Mouse (Mus musculus) hindbrain, embryonic 11.5 days (tissue): ENCODE measurements around the gene Wt1. TPM values are rescaled to one million over a fixed set of nuclear protein-coding genes. Genes with fewer than 3 reads are reported as not detected.

Source experiments
- ATAC-seq: fragments of 200-750 bp; cut with Nextera tagmentation; 2 replicates; pipeline ENCODE4 v1.8.0; 2017; ENCODE audit warnings: mild to moderate bottlenecking, moderate TSS enrichment, moderate library complexity; ENCODE audit not compliant: low FRiP score
- DNase-seq: peaks from one replicate; pipeline ENCODE4 v3.0.0-alpha.2; 2015; ENCODE audit warnings: low spot score
- H3K27ac ChIP-seq: fragments of 300-500 bp; sonication (generic); 2 replicates; pipeline ENCODE4 v1.5.1; 2014; ENCODE audit warnings: mild to moderate bottlenecking, low read depth, low read length
- H3K27me3 ChIP-seq: fragments of 300-500 bp; sonication (generic); 2 replicates; pipeline ENCODE4 v1.6.1; 2014; ENCODE audit warnings: mild to moderate bottlenecking, low read length, moderate library complexity, mixed read lengths; ENCODE audit not compliant: control insufficient read depth, insufficient read depth
- H3K36me3 ChIP-seq: fragments of 300-500 bp; sonication (generic); 2 replicates; pipeline ENCODE4 v1.6.1; 2014; ENCODE audit warnings: mild to moderate bottlenecking, low read length, moderate library complexity, mixed read lengths; ENCODE audit not compliant: control insufficient read depth, insufficient read depth
- H3K4me1 ChIP-seq: fragments of 300-500 bp; sonication (generic); replicated peaks from 2 replicates; pipeline ENCODE4 v1.6.1; 2014; ENCODE audit warnings: low read length, mixed read lengths; ENCODE audit not compliant: control insufficient read depth, insufficient read depth
- H3K4me2 ChIP-seq: fragments of 300-500 bp; sonication (generic); replicated peaks from 2 replicates; pipeline ENCODE4 v1.6.1; 2014; ENCODE audit warnings: mild to moderate bottlenecking, low read depth, low read length
- H3K4me3 ChIP-seq: fragments of 300-500 bp; sonication (generic); 2 replicates; pipeline ENCODE4 v1.5.1; 2014; ENCODE audit warnings: low read depth, low read length
- H3K9ac ChIP-seq: fragments of 300-500 bp; sonication (generic); 2 replicates; pipeline ENCODE4 v1.6.1; 2014; ENCODE audit warnings: low read depth, low read length
- H3K9me3 ChIP-seq: fragments of 300-500 bp; sonication (generic); 2 replicates; pipeline ENCODE4 v1.6.1; 2016; ENCODE audit warnings: low read length; ENCODE audit not compliant: control insufficient read depth
- WGBS: fragments of 180-500 bp; shearing (Covaris S2); extraction: QIAGEN DNeasy Blood & Tissue Kit; methylation state at CpG from one replicate; pipeline ENCODE4 v1.1.7; 2014; 5-methylcytosine and 5-hydroxymethylcytosine counted together
- polyA plus RNA-seq: library from polyadenylated mRNA; unstranded; fragments of >200 nt; fragmentation: Nextera tagmentation; extraction: Ambion mirVana; gene quantifications from 2 replicates; pipeline ENCODE4 v1.2.1, GENCODE M21; 2014

The Wt1 gene
- polyA plus RNA-seq, 1 experiment from 2014 or later = 0.52 TPM

DNA sequence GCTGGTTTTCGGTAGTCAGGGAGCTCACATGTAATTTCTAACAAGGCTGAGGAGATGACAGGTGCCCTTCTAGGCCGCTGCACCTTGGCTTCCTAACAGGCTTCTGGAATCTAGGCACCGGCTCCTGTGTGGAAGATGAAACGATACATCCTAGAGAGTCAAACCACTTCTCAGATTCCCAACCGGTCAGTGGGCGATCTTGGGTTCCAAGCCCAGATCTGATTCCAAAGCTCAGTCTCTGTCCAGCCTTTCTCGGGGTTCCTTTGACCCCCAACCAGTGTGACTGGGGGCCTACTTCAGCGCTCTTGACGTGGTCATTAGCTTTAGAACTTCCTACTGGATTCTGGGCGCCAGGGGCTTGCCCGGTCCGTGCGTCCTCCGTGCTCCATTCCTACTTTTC, 17.4 kb downstream of the Wt1 start:
- Histone ChIP-seq H3K9me3 (no peaks in the 10 kb centered on the region), H3K27ac (no peak overlapping the region), H3K4me2 (no peak overlapping the region), H3K4me1 (no peaks in the 10 kb centered on the region), H3K36me3 (no peaks in the 10 kb centered on the region), H3K4me3 (no peak overlapping the region), H3K27me3 (peaks cover 3% of the 10 kb centered on the region; the same call in 1 of the 2 replicates), H3K9ac (no peak overlapping the region)
- DNase-seq (no peak), ATAC-seq (no peak)
- 91% methylated on average over 14 of the region's 14 CpGs for WGBS

- ATAC-seq (no peak), DNase-seq (no peak)
- no peaks in the 10 kb centered on the region for H3K27me3 ChIP-seq
- H3K4me3 ChIP-seq = no peak overlapping the region
- H3K9me3 ChIP-seq = no peaks in the 10 kb centered on the region
- H3K27ac ChIP-seq = no peak overlapping the region
- no peaks in the 10 kb centered on the region for H3K4me1 ChIP-seq
- no peak overlapping the region for H3K9ac ChIP-seq
- H3K4me2 ChIP-seq = no peak overlapping the region
- H3K36me3 ChIP-seq = no peaks in the 10 kb centered on the region
- WGBS = 97% methylated on average over 5 of the region's 5 CpGs
Measured at GRCm38 (mm10) chr2:105151544-105151943, 25.2 kb downstream of the Wt1 start.

DNA sequence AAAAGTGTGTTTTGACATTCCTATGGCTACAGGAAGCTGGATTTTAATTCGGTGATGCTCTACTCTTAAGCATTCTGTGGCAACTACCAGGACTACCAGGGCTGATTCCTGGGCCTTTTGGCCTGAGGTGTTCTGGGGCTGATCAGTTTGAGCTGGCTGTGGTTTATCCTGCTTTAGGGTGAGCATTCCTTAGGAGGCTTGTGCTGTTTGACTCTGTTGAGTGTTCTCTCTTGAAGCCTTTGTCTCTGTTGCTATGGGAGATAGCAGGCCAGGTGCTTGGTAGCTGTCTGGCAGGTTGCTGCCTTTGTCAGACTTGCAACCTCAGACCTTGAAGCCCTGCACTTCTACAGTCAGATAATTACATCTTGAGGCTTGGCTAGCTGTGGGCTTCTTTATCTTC, 26.7 kb downstream of the Wt1 start:
- Histone ChIP-seq H3K27me3 (no peaks in the 10 kb centered on the region), H3K27ac (no peak overlapping the region), H3K9ac (no peak overlapping the region), H3K4me3 (no peak overlapping the region), H3K36me3 (no peaks in the 10 kb centered on the region), H3K4me1 (no peaks in the 10 kb centered on the region), H3K4me2 (no peak overlapping the region), H3K9me3 (no peaks in the 10 kb centered on the region)
- ATAC-seq (no peak), DNase-seq (no peak)
- 78% methylated on average over 1 of the region's 1 CpGs for WGBS

GRCm38 (mm10) chr2:105160949-105161348, 34.6 kb downstream of the Wt1 start:
- no peak overlapping the region for H3K4me3 ChIP-seq
- no peak overlapping the region for H3K9ac ChIP-seq
- no peaks in the 10 kb centered on the region for H3K36me3 ChIP-seq
- no peak overlapping the region for H3K4me2 ChIP-seq
- H3K4me1 ChIP-seq = no peaks in the 10 kb centered on the region
- H3K27me3 ChIP-seq = no peaks in the 10 kb centered on the region
- DNase-seq (no peak), ATAC-seq (no peak)
- no peaks in the 10 kb centered on the region for H3K9me3 ChIP-seq
- WGBS = 86% methylated on average over 2 of the region's 2 CpGs
- no peak overlapping the region for H3K27ac ChIP-seq

DNA sequence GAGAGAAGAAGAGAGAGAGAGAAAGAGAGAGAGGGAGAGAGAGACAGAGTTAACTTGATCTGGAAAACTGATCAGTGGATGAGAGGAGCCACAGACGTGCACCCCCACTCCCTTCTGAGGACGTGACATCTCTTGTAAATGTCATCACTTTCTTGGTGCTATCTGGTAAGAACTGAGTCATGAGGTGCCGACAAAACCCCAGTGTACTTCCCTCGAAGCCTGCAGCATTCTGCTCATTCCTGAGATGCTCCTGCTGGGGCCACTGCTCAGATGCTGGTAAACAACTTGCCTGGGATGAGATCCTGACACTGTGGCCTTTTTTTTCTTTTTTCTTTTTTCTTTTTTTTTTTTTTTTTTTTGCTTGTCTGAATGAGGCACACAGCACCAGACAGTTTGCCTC, 36.4 kb downstream of the Wt1 start:
- Histone ChIP-seq H3K4me3 (no peak overlapping the region), H3K27ac (no peak overlapping the region), H3K4me2 (no peak overlapping the region), H3K36me3 (no peaks in the 10 kb centered on the region), H3K9me3 (no peaks in the 10 kb centered on the region), H3K27me3 (no peaks in the 10 kb centered on the region), H3K9ac (no peak overlapping the region), H3K4me1 (no peaks in the 10 kb centered on the region)
- DNase-seq = no peak
- WGBS = 30% methylated on average over 4 of the region's 4 CpGs
- ATAC-seq = no peak

DNA sequence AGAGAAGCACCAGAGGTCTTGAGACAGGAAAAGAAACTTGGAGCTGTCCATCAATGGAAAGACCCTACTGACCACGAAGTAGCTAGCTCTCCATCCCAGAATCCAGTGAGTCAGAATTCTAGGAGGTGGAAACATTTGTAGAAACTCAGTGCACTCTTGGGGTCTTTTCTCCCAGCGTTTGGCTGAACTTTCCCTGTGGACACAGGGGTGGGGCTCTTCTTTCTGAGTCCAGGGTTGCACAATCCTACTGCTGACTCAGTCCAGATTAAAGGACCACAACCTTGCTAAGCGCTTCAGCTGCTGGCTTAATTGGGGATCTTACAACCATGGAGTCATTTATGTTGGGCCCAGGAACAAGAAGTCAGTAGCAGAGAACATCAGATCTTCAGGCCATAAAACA, 41.8 kb downstream of the Wt1 start:
- H3K27ac ChIP-seq = no peak overlapping the region
- H3K9me3 ChIP-seq = no peaks in the 10 kb centered on the region
- no peak for DNase-seq
- no peaks in the 10 kb centered on the region for H3K27me3 ChIP-seq
- no peak overlapping the region for H3K9ac ChIP-seq
- no peak overlapping the region for H3K4me3 ChIP-seq
- ATAC-seq = no peak
- 88% methylated on average over 3 of the region's 3 CpGs for WGBS
- no peaks in the 10 kb centered on the region for H3K36me3 ChIP-seq
- H3K4me1 ChIP-seq = no peaks in the 10 kb centered on the region
- H3K4me2 ChIP-seq = no peak overlapping the region

- no peak overlapping the region for H3K4me2 ChIP-seq
- H3K27ac ChIP-seq = no peak overlapping the region
- no peaks in the 10 kb centered on the region for H3K9me3 ChIP-seq
- no peaks in the 10 kb centered on the region for H3K36me3 ChIP-seq
- H3K4me3 ChIP-seq = no peak overlapping the region
- no peak overlapping the region for H3K9ac ChIP-seq
- ATAC-seq = no peak
- H3K4me1 ChIP-seq = no peaks in the 10 kb centered on the region
- H3K27me3 ChIP-seq = no peaks in the 10 kb centered on the region
- 86% methylated on average over 2 of the region's 2 CpGs for WGBS
- no peak for DNase-seq
Measured at GRCm38 (mm10) chr2:105174254-105174653, 47.9 kb downstream of the Wt1 start.

GRCm38 (mm10) chr2:105178871-105179270, 52.5 kb downstream of the Wt1 start:
- ATAC-seq = no peak
- Histone ChIP-seq H3K4me3 (no peak overlapping the region), H3K9ac (no peak overlapping the region), H3K36me3 (no peaks in the 10 kb centered on the region), H3K9me3 (no peaks in the 10 kb centered on the region), H3K4me1 (no peaks in the 10 kb centered on the region), H3K27ac (no peak overlapping the region), H3K27me3 (no peaks in the 10 kb centered on the region), H3K4me2 (no peak overlapping the region)
- no peak for DNase-seq
- WGBS = 93% methylated on average over 12 of the region's 12 CpGs

GRCm38 (mm10) chr2:105182501-105182900, 56.2 kb downstream of the Wt1 start:
- Histone ChIP-seq H3K9ac (no peak overlapping the region), H3K36me3 (no peaks in the 10 kb centered on the region), H3K27ac (no peak overlapping the region), H3K4me3 (no peak overlapping the region), H3K9me3 (no peaks in the 10 kb centered on the region), H3K4me2 (no peak overlapping the region), H3K4me1 (no peaks in the 10 kb centered on the region), H3K27me3 (no peaks in the 10 kb centered on the region)
- whole genome bisulfite sequencing = 35% methylated on average over 6 of the region's 6 CpGs
- ATAC-seq = no peak
- DNase-seq = no peak
